Mouse (Mus musculus) embryonic facial prominence, embryonic 14.5 days (tissue): Measurements from ENCODE around the gene Mok. TPM values are rescaled to one million over a fixed set of nuclear protein-coding genes. Genes with fewer than 3 reads are reported as not detected.

Experiments
- ATAC-seq: fragments of 200-750 bp; cut with Nextera tagmentation; 2 replicates; pipeline ENCODE4 v1.8.0; 2017; ENCODE audit warnings: low read depth, moderate number of reproducible peaks, moderate TSS enrichment
- DNase-seq: peaks from one replicate; pipeline ENCODE4 v3.0.0-alpha.2; 2015; ENCODE audit warnings: low spot score
- H3K27ac ChIP-seq: fragments of 300-500 bp; sonication (generic); replicated peaks from 2 replicates; pipeline ENCODE4 v1.5.1; 2014; ENCODE audit warnings: low read depth, mild to moderate bottlenecking, low read length, moderate library complexity
- H3K27me3 ChIP-seq: fragments of 300-500 bp; sonication (generic); replicated peaks from 2 replicates; pipeline ENCODE4 v1.6.1; 2014; ENCODE audit warnings: low read length; ENCODE audit not compliant: control insufficient read depth, insufficient read depth
- H3K36me3 ChIP-seq: fragments of 300-500 bp; sonication (generic); 2 replicates; pipeline ENCODE4 v1.6.1; 2014; ENCODE audit warnings: low read length, mixed read lengths; ENCODE audit not compliant: control insufficient read depth, insufficient read depth
- H3K4me1 ChIP-seq: fragments of 300-500 bp; sonication (generic); 2 replicates; pipeline ENCODE4 v1.6.1; 2014; ENCODE audit warnings: antibody characterized with exemption, low read length; ENCODE audit not compliant: control insufficient read depth, insufficient read depth
- H3K4me2 ChIP-seq: fragments of 300-500 bp; sonication (generic); 2 replicates; pipeline ENCODE4 v1.6.1; 2014; ENCODE audit warnings: low read depth, mild to moderate bottlenecking, low read length, moderate library complexity, mixed read lengths
- H3K4me3 ChIP-seq: fragments of 300-500 bp; sonication (generic); 2 replicates; pipeline ENCODE4 v1.5.1; 2014; ENCODE audit warnings: low read depth, mild to moderate bottlenecking, low read length
- H3K9ac ChIP-seq: fragments of 300-500 bp; sonication (generic); 2 replicates; pipeline ENCODE4 v1.6.1; 2014; ENCODE audit warnings: low read depth, mild to moderate bottlenecking, low read length, moderate library complexity, mixed read lengths
- H3K9me3 ChIP-seq: fragments of 300-500 bp; sonication (generic); 2 replicates; pipeline ENCODE4 v1.6.1; 2016; ENCODE audit warnings: low read length; ENCODE audit not compliant: control insufficient read depth
- WGBS: fragments of 180-500 bp; shearing (Covaris S2); extraction: QIAGEN DNeasy Blood & Tissue Kit; methylation state at CpG from one replicate; pipeline ENCODE4 v1.1.7; 2014; 5-methylcytosine and 5-hydroxymethylcytosine counted together
- polyA plus RNA-seq: library from polyadenylated mRNA; unstranded; fragments of >200 nt; fragmentation: Nextera tagmentation; extraction: Ambion mirVana; gene quantifications from 2 replicates; pipeline ENCODE4 v1.2.1, GENCODE M21; 2014

The Mok gene
- polyA plus RNA-seq, 1 experiment from 2014 or later = 6.1 TPM

DNA sequence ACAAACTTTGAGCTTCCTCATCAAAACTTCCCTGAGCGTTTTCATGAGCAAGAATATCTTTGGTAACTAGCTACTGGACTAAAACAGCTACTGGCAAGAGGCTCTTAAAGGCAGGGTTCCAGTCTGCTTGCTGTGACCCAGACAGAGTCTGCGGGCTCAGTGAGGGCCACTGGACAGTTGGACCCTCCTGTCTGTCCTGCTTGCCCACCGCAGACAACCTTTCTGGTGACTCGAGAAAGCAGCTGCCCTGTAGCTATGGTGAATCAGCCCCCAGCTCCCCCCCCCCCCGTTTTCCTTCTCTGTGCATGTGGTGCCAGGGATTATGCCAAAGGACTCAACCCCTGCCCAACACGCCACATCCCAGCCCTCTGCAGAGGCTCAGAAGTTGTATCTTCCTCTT lies 43.5 kb downstream of the Mok start:
- H3K27me3 ChIP-seq = no peaks in the 10 kb centered on the region
- H3K4me3 ChIP-seq = no peak overlapping the region
- DNase-seq = no peak
- no peak overlapping the region for H3K27ac ChIP-seq
- peaks cover 24% of the 10 kb centered on the region for H3K36me3 ChIP-seq
- 90% methylated on average over 5 of the region's 6 CpGs for WGBS
- ATAC-seq = no peak
- no peaks in the 10 kb centered on the region for H3K4me1 ChIP-seq
- no peaks in the 10 kb centered on the region for H3K9me3 ChIP-seq
- H3K4me2 ChIP-seq = no peak overlapping the region
- no peak overlapping the region for H3K9ac ChIP-seq

DNA sequence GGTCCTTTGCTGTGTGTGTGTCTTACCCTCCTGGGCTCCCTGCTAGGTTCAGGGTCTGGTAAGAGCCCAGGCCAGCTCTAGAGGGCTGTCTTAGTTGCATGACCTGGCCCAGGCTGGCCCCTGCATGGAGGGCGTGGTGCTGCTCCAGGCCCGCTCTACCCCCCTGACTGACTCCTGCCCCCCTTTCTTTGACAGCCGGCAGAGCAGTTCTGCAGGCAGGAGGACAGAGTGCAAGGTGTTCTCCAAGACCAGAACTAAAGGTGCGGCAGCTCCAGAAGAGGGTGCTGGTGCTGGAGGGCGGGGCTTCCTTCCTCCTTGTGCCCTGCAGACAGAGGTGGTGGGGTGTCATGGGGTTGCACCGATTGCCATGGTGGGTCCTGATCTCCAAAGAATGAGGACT lies 44.0 kb downstream of the Mok start:
- no peak overlapping the region for H3K4me3 ChIP-seq
- H3K36me3 ChIP-seq = peaks cover 20% of the 10 kb centered on the region
- 81% methylated on average over 6 of the region's 6 CpGs for WGBS
- no peaks in the 10 kb centered on the region for H3K27me3 ChIP-seq
- no peak overlapping the region for H3K4me2 ChIP-seq
- no peaks in the 10 kb centered on the region for H3K9me3 ChIP-seq
- no peak overlapping the region for H3K27ac ChIP-seq
- H3K4me1 ChIP-seq = no peaks in the 10 kb centered on the region
- no peak overlapping the region for H3K9ac ChIP-seq
- DNase-seq (no peak), ATAC-seq (0 out of 2 replicates have a peak, but pooled peaks have one; percentile 16)

DNA sequence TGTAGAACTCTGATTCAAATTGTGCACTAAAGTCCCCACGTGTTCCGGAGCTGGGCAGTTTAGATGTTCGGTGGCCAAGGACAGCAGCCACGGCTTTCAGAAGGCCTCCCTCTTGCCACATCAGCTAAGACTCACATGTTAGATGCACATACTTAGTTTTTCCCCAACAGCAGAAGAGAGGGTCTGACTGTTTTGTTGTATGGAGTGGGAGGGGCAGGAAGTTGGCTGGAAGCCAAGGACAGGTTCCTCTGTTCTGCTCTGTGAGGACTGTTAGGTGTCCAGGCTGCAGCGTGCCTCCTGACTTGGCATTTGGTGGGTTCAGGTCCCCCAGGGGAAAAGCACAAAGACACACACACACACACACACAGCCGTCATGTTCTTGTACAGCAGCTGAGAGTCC lies 45.7 kb downstream of the Mok start:
- H3K4me2 ChIP-seq = no peak overlapping the region
- H3K27me3 ChIP-seq = no peaks in the 10 kb centered on the region
- no peak overlapping the region for H3K9ac ChIP-seq
- DNase-seq (no peak), ATAC-seq (peak; percentile 35; the same call in 1 of the 2 replicates)
- no peaks in the 10 kb centered on the region for H3K9me3 ChIP-seq
- peaks cover 18% of the 10 kb centered on the region for H3K36me3 ChIP-seq
- H3K4me3 ChIP-seq = no peak overlapping the region
- WGBS = 90% methylated on average over 6 of the region's 6 CpGs
- H3K4me1 ChIP-seq = no peaks in the 10 kb centered on the region
- H3K27ac ChIP-seq = no peak overlapping the region

DNA sequence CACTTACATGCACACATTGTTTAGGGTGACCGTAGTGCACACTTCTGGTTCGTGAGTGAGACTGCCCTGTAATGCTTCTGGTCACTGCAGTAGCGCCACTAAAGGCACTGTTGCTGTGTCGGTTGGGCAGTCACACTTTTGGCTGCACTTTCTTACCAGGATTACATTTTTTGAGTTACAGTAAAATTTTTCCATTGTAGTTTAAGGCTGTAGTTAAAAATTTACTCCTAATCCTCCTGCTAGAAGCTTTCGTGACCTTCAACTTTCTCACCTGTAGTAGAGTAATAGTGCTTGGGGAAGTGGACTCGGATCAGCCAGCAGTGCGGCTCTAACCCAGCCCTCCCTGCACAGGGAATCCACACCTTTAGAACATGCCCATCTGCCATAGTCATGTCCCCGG lies 49.7 kb downstream of the Mok start:
- Histone ChIP-seq H3K4me2 (no peak overlapping the region), H3K9ac (no peak overlapping the region), H3K36me3 (peaks cover 26% of the 10 kb centered on the region), H3K27ac (no peak overlapping the region), H3K9me3 (no peaks in the 10 kb centered on the region), H3K4me1 (0 out of 2 replicates have a peak, but pooled peaks cover 3% of the 10 kb centered on the region), H3K27me3 (no peaks in the 10 kb centered on the region), H3K4me3 (no peak overlapping the region)
- DNase-seq = no peak
- 92% methylated on average over 8 of the region's 8 CpGs for WGBS
- ATAC-seq = no peak

DNA sequence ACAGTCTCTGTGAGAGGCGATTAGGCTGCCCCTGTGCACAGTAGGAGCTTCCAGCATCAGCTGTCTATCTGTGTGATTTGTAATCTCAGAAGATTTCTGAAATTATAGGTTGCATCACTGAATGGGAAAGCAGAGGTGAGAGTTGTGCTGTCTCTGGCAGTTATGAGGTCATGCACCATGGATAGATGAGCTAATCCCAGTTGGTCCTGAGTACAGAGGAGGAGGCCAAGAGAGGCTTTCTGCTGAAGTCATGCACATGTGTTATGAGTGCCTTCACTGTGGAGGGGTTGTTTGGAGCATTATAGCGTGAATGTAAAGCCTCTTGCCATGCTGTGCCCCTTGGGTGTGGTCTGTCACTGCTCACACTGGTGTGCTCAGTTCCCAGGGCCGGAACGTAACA lies 50.2 kb downstream of the Mok start:
- no peaks in the 10 kb centered on the region for H3K27me3 ChIP-seq
- 0 out of 2 replicates have a peak, but pooled peaks cover 3% of the 10 kb centered on the region for H3K4me1 ChIP-seq

DNA sequence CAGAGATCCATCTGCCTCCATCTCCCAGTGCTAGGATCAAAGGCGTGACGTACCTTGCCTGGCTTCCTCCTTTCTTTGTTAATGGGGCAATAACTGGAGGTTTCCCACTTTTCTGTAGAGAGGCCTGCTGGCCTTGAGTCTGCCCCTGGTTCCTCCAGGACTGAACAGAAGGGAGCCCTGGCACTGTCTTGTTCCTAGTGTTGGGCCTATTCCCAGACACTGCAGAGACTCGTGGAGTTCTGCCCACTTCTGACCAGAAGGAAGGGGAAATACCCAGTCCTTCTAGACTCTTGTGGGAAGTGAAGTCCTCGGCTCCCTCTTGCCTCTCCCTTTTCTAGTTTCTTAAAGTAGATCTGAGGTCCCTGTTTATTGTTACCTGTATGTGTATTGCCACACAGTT lies 54.5 kb downstream of the Mok start:
- no peak overlapping the region for H3K27ac ChIP-seq
- no peaks in the 10 kb centered on the region for H3K27me3 ChIP-seq
- ATAC-seq = no peak
- 85% methylated on average over 4 of the region's 4 CpGs for WGBS
- H3K4me2 ChIP-seq = no peak overlapping the region
- DNase-seq = no peak
- no peak overlapping the region for H3K9ac ChIP-seq
- H3K36me3 ChIP-seq = 0 out of 2 replicates have a peak, but pooled peaks cover 17% of the 10 kb centered on the region
- no peak overlapping the region for H3K4me3 ChIP-seq
- 0 out of 2 replicates have a peak, but pooled peaks cover 3% of the 10 kb centered on the region for H3K4me1 ChIP-seq
- no peaks in the 10 kb centered on the region for H3K9me3 ChIP-seq

More for the DNA sequence above, 50.2 kb downstream of the Mok start:
- no peaks in the 10 kb centered on the region for H3K9me3 ChIP-seq
- H3K36me3 ChIP-seq = peaks cover 26% of the 10 kb centered on the region
- WGBS = 87% methylated on average over 4 of the region's 4 CpGs
- no peak for DNase-seq
- H3K4me3 ChIP-seq = no peak overlapping the region
- H3K4me2 ChIP-seq = no peak overlapping the region
- no peak overlapping the region for H3K9ac ChIP-seq
- no peak overlapping the region for H3K27ac ChIP-seq
- ATAC-seq = 0 out of 2 replicates have a peak, but pooled peaks have one; percentile 45

DNA sequence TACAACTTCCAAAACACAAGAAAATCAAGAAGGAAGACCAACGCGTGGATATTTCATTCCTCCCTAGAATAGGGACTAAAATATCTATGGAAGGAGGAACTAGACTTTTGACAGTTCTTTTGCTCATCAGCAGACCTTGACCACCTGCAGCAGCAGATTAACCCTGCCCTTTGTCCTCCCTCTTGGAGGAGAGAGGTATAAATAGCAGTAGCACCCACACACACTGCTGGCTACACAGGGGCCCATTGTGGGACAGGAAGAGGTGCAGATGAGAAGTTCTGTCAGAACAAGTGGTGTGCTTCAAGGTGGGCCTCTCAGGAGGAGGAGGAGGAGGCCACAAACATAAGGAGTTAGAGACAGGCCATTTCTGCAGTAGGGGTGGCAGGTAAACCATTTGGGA lies 56.5 kb downstream of the Mok start:
- ATAC-seq (no peak), DNase-seq (no peak)
- Histone ChIP-seq H3K27ac (no peak overlapping the region), H3K4me3 (no peak overlapping the region), H3K9ac (no peak overlapping the region), H3K9me3 (no peaks in the 10 kb centered on the region), H3K4me2 (no peak overlapping the region), H3K27me3 (no peaks in the 10 kb centered on the region), H3K4me1 (no peaks in the 10 kb centered on the region), H3K36me3 (peaks cover 36% of the 10 kb centered on the region)
- 98% methylated on average over 2 of the region's 2 CpGs for WGBS

DNA sequence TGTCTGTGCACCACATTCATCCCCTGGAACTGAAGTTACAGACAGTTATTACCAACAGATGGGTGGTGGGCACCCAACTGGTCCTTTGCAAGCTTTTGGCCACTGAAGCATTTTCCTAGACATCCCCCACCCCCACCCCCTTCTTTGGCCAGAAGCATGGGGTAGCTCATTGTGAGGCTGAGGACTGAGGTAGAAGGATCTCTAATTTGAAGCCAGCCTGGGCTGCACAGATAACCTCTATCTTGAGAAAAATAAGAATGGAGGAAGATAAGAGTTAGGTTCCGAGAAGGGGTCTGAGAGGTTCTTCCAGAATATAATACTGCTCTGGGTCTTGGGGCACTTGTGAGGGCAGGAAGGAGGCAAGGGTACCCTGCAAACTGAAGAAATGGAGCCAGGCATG lies 58.5 kb downstream of the Mok start:
- Histone ChIP-seq H3K9ac (no peak overlapping the region), H3K9me3 (no peaks in the 10 kb centered on the region), H3K4me1 (no peaks in the 10 kb centered on the region), H3K36me3 (peaks cover 38% of the 10 kb centered on the region), H3K27ac (no peak overlapping the region), H3K27me3 (no peaks in the 10 kb centered on the region), H3K4me3 (no peak overlapping the region), H3K4me2 (no peak overlapping the region)
- ATAC-seq (no peak), DNase-seq (no peak)
- 95% methylated on average over 1 of the region's 1 CpGs for WGBS

DNA sequence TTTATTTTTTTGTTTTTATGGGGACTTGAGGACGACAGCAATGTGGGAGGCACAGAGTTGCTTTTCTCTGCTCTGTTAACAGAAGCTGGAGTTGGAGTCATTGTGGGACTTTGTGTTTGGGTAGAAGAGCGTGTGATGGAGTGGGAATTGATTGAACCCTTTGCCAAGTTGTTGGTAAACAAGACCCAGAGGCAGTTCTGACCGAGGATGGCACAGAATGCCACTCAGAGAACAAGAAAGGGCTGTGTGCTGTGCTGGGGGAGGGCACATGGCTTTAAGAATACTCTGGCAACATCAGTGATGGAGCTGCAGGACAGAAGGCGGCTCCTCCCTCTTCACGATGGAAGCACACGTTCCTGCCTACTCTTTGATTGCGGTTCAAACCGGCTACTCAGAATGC lies 59.6 kb downstream of the Mok start:
- DNase-seq (no peak), ATAC-seq (no peak)
- Histone ChIP-seq H3K36me3 (peaks cover 29% of the 10 kb centered on the region), H3K27me3 (no peaks in the 10 kb centered on the region), H3K9me3 (no peaks in the 10 kb centered on the region), H3K27ac (no peak overlapping the region), H3K4me1 (no peaks in the 10 kb centered on the region), H3K4me2 (no peak overlapping the region), H3K9ac (no peak overlapping the region), H3K4me3 (no peak overlapping the region)
- 84% methylated on average over 8 of the region's 8 CpGs for WGBS
